Mouse (Mus musculus) ES-E14 (cell line): ENCODE measurements around the gene Mcam. TPM values are rescaled to one million over a fixed set of nuclear protein-coding genes. Genes with fewer than 3 reads are reported as not detected.

ENCODE experiments used
- DNase-seq: peaks from one replicate; pipeline ENCODE4 v3.0.0-alpha.2; 2013; ENCODE audit warnings: low read depth, low spot score
- H3K27ac ChIP-seq: 2 replicates; pipeline ENCODE4 v1.5.1; 2012; ENCODE audit warnings: low read depth, mild to moderate bottlenecking, low read length, moderate library complexity, mixed read lengths; ENCODE audit not compliant: poor library complexity, insufficient read depth, severe bottlenecking
- H3K36me3 ChIP-seq: 2 replicates; pipeline ENCODE4 v1.6.1; 2012; ENCODE audit warnings: mild to moderate bottlenecking, low read length, moderate library complexity, mixed read lengths; ENCODE audit not compliant: control insufficient read depth, poor library complexity, insufficient read depth, severe bottlenecking
- H3K4me1 ChIP-seq, 2 experiments: fragments of 150-350 bp in 1 of 2; sonication (generic) in 1 of 2; 2 replicates each; pipeline ENCODE4 v1.6.1; 2012; ENCODE audit warnings: low read length in 2 of 2, mild to moderate bottlenecking in 1 of 2, mixed read lengths in 1 of 2; ENCODE audit not compliant: control insufficient read depth in 2 of 2, insufficient read depth in 2 of 2, poor library complexity in 1 of 2
- H3K4me3 ChIP-seq, 2 experiments: fragments of 150-350 bp in 1 of 2; sonication (generic) in 1 of 2; 2 replicates each; pipeline ENCODE4 v1.5.1; 2012; ENCODE audit warnings: low read length in 2 of 2, low read depth in 1 of 2, mild to moderate bottlenecking in 1 of 2, mixed read lengths in 1 of 2; ENCODE audit not compliant: insufficient read depth in 1 of 2, poor library complexity in 1 of 2, severe bottlenecking in 1 of 2
- H3K9ac ChIP-seq: 2 replicates; pipeline ENCODE4 v1.6.1; 2012; ENCODE audit warnings: low read depth, mild to moderate bottlenecking, low read length, mixed read lengths; ENCODE audit not compliant: poor library complexity, insufficient read depth, severe bottlenecking
- H3K9me3 ChIP-seq: fragments of 150-350 bp; sonication (generic); 2 replicates; pipeline ENCODE4 v1.6.1; 2012; ENCODE audit warnings: low read depth, mild to moderate bottlenecking, low read length; ENCODE audit not compliant: control insufficient read depth, insufficient read depth
- CHD2 ChIP-seq: IDR thresholded peaks from 2 replicates; pipeline ENCODE4 v1.6.1; 2014; ENCODE audit warnings: mild to moderate bottlenecking, low read depth, low read length, inconsistent platforms
- HCFC1 ChIP-seq: IDR thresholded peaks from 2 replicates; pipeline ENCODE4 v1.6.1; 2012; ENCODE audit warnings: low read length, inconsistent platforms, borderline replicate concordance; ENCODE audit not compliant: insufficient read depth
- MAFK ChIP-seq: IDR thresholded peaks from 2 replicates; pipeline ENCODE4 v1.6.1; 2014; ENCODE audit warnings: mild to moderate bottlenecking, low read depth, low read length, inconsistent platforms; ENCODE audit not compliant: insufficient read depth
- ZC3H11A ChIP-seq: IDR thresholded peaks from 2 replicates; pipeline ENCODE4 v1.6.1; 2012; ENCODE audit warnings: low read depth, mild to moderate bottlenecking, inconsistent platforms, low read length, borderline replicate concordance
- ZNF384 ChIP-seq: IDR thresholded peaks from 2 replicates; pipeline ENCODE4 v1.6.1; 2012; ENCODE audit warnings: low read depth, low read length, inconsistent platforms
- in situ Hi-C, 2 experiments: fragments of 600-800 bp; cut with MboI; formaldehyde crosslinking; loops; one replicate each; pipeline ENCODE4 v1.15.1; 2025; ENCODE audit warnings: low sequenced_read_pairs in 2 of 2, inconsistent platforms in 1 of 2; ENCODE audit not compliant: unreplicated experiment in 2 of 2
- total RNA-seq: library from RNA; depleted of rRNA; stranded (reverse); fragments of 300-350 nt; gene quantifications from 2 replicates; pipeline ENCODE4 v1.2.3, GENCODE M21; 2012

The Mcam gene
- total RNA-seq, 1 experiment: 53.1 TPM

- TF ChIP-seq HCFC1 (no peak), ZNF384 (no peak), ZC3H11A (no peak), CHD2 (no peak), MAFK (no peak)
- Histone ChIP-seq H3K27ac (peak overlapping the region; percentile 44; the same call in 1 of the 2 replicates), H3K4me1 (peaks cover 10 to 37% of the 10 kb centered on the region in 2 experiments), H3K9me3 (no peaks in the 10 kb centered on the region), H3K4me3 (no peak overlapping the region), H3K9ac (no peak overlapping the region), H3K36me3 (peaks cover 27% of the 10 kb centered on the region)
- no peak for DNase-seq
- in situ Hi-C loops: no loop called here
Observed at GRCm38 (mm10) chr9:44143421-44143820, 9.2 kb downstream of the Mcam start.

GRCm38 (mm10) chr9:44144023-44144717 lies 9.9 kb downstream of the Mcam start:
- Histone ChIP-seq H3K4me3 (no peak overlapping the region), H3K9me3 (no peaks in the 10 kb centered on the region), H3K9ac (no peak overlapping the region), H3K4me1 (peaks cover 10 to 32% of the 10 kb centered on the region in 2 experiments), H3K27ac (peak overlapping the region; percentile 44; the same call in 1 of the 2 replicates), H3K36me3 (peaks cover 23% of the 10 kb centered on the region)
- in situ Hi-C loops: no loop called here
- no peak for TF ChIP-seq CHD2
- DNase-seq: no peak

GRCm38 (mm10) chr9:44144718-44145060 lies 10.4 kb downstream of the Mcam start:
- TF ChIP-seq CHD2: no peak
- no peak for TF ChIP-seq ZNF384
- TF ChIP-seq HCFC1: no peak
- no peak for TF ChIP-seq MAFK
- TF ChIP-seq ZC3H11A: no peak
- DNase-seq: no peak
- H3K4me1 ChIP-seq: peaks cover 10 to 28% of the 10 kb centered on the region in 2 experiments
- no peak overlapping the region; the same call in 1 of the 2 replicates for H3K27ac ChIP-seq
- H3K4me3 ChIP-seq: no peak overlapping the region
- in situ Hi-C loops: no loop called here
- H3K9me3 ChIP-seq: no peaks in the 10 kb centered on the region
- H3K36me3 ChIP-seq: peaks cover 18% of the 10 kb centered on the region
- H3K9ac ChIP-seq: no peak overlapping the region

GRCm38 (mm10) chr9:44147290-44147689 lies 13.0 kb downstream of the Mcam start:
- in situ Hi-C loops: no loop called here
- Histone ChIP-seq H3K9me3 (no peaks in the 10 kb centered on the region), H3K4me3 (no peak overlapping the region), H3K4me1 (peaks cover 5 to 7% of the 10 kb centered on the region in 2 experiments; a peak in 3 of 4 replicates), H3K27ac (no peak overlapping the region), H3K9ac (no peak overlapping the region), H3K36me3 (peaks cover 11% of the 10 kb centered on the region)
- DNase-seq: no peak
- TF ChIP-seq MAFK (no peak), ZNF384 (no peak), CHD2 (no peak), ZC3H11A (no peak), HCFC1 (no peak)

GRCm38 (mm10) chr9:44159886-44160285 lies 25.6 kb downstream of the Mcam start:
- in situ Hi-C loops: no loop called here
- Histone ChIP-seq H3K9me3 (no peaks in the 10 kb centered on the region), H3K9ac (no peak overlapping the region), H3K4me3 (no peak overlapping the region), H3K4me1 (peaks cover 0 to 2% of the 10 kb centered on the region in 2 experiments; a peak in 1 of 4 replicates), H3K36me3 (peaks cover 24% of the 10 kb centered on the region), H3K27ac (no peak overlapping the region)
- no peak for TF ChIP-seq ZC3H11A
- no peak for TF ChIP-seq HCFC1
- TF ChIP-seq ZNF384: no peak
- no peak for TF ChIP-seq MAFK
- no peak for TF ChIP-seq CHD2
- DNase-seq: no peak
